Mouse (Mus musculus) v-Abl transformed pro-B cells (cell line): ENCODE data around the gene Ska3.

ENCODE experiments used
- in situ Hi-C, 2 experiments: fragments of 400-800 bp; cut with MboI; formaldehyde crosslinking; loops; one replicate each; pipeline ENCODE4 v1.15.1; 2025; ENCODE audit not compliant: unreplicated experiment in 2 of 2

Gene Ska3

GRCm38 (mm10) chr14:57803731-57804130 is 22.3 kb downstream of the Ska3 start:
- in situ Hi-C loops, result no loop called here

- in situ Hi-C loops, result loop anchor here in 1 of 2 experiments (5.0 to 10.0 kb wide), 2 partner anchors 51 to 113 kb away; partner anchors contain the start of gene Gm49361
Measured at GRCm38 (mm10) chr14:57797991-57798931, 27.7 kb downstream of the Ska3 start, which contains the start of gene Sap18. Sap18 (plus strand) TSS chr14:57798180.

- in situ Hi-C loops, result loop anchor here in 1 of 2 experiments (5.0 to 10.0 kb wide), 2 partner anchors 50 to 113 kb away; partner anchors contain the start of gene Gm49361
Measured at GRCm38 (mm10) chr14:57797551-57797950, 28.4 kb downstream of the Ska3 start.

GRCm38 (mm10) chr14:57791171-57791570 is 34.8 kb downstream of the Ska3 start:
- in situ Hi-C loops, result loop anchor here (5.0 to 10.0 kb wide), 2 partner anchors 39 to 106 kb away; no protein-coding TSS in a partner anchor

- in situ Hi-C loops, result loop anchor here (5.0 to 10.0 kb wide), 2 partner anchors 37 to 105 kb away; no protein-coding TSS in a partner anchor
Measured at GRCm38 (mm10) chr14:57789759-57790158, 36.2 kb downstream of the Ska3 start.

GRCm38 (mm10) chr14:57789311-57789710 is 36.7 kb downstream of the Ska3 start:
- in situ Hi-C loops, result no loop called here

- in situ Hi-C loops, result no loop called here
Measured at GRCm38 (mm10) chr14:57787406-57787805, 38.6 kb downstream of the Ska3 start.

GRCm38 (mm10) chr14:57772157-57772815 is 53.7 kb downstream of the Ska3 start:
- in situ Hi-C loops, result no loop called here

- in situ Hi-C loops, result no loop called here
Measured at GRCm38 (mm10) chr14:57769102-57769501, 56.9 kb downstream of the Ska3 start.

GRCm38 (mm10) chr14:57760447-57761412 is 65.3 kb downstream of the Ska3 start:
- in situ Hi-C loops, result no loop called here

- in situ Hi-C loops, result no loop called here
Measured at GRCm38 (mm10) chr14:57758237-57758636, 67.7 kb downstream of the Ska3 start, which contains the start of gene Lats2. Lats2 (minus strand) TSS chr14:57758388.
